Mouse (Mus musculus) lung, adult 18-20 months (tissue): ENCODE measurements at regions not wholly inside any gene's neighbourhood (a gene's known extent, or its start where the extent isn't known, plus 50 kb on each side); places are given as distances from the start of the nearest gene placed in this dataset.
A peak's percentile ranks its signal among the peaks of the same experiment; 100 is the strongest.
"Not testable (repeated sequence)": the region's sequence is repeated elsewhere in the genome, so short reads cannot be mapped to it uniquely, and the experiment has no call there.

Source experiments
- DNase-seq, 2 experiments: peaks; one replicate each; pipeline ENCODE4 v3.0.0; 2022; ENCODE audit warnings: mixed read lengths in 2 of 2

DNA sequence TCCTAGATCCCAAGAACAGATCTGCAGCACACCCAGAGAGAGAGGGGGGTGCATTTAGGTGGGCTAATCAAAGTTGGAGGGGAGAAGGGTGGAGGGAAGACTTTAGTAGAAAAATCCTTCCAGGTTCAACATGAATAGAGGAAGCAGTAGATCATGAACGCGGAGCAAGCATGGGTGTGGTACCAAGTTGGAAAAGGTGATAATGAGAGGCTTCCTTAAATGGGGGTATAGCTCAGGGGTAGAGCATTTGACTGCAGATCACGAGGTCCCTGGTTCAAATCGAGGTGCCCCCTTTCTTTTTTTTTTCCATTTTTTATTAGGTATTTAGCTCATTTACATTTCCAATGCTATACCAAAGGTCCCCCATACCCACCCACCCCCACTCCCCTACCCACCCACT, 54.0 kb upstream of the Krba1 start:
- not testable (repeated sequence) for DNase-seq

GRCm38 (mm10) chr6:48336964-48337363, 58.4 kb upstream of the Krba1 start:
- not testable (repeated sequence) for DNase-seq

- no peak for DNase-seq
Observed at GRCm38 (mm10) chr6:48288011-48288410, 107.4 kb upstream of the Krba1 start.

DNA sequence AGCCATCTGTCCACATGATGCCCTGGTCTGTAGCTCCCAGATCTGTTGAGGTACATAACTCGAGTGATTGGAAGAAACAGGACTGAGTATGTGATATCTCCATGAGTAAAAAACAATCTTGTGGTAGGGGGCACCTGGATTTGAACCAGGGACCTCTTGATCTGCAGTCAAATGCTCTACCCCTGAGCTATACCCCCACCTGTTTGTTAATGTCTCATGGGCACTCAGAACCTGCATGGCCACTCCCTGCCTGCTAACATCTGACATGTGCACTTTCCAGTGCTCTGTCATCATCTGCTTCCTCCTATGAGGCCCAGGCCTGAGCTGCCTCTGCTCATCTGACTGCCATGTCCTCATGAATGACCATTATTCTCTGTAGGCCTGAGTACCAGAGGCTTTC, 115.7 kb upstream of the Krba1 start:
- DNase-seq: not testable (repeated sequence)

DNA sequence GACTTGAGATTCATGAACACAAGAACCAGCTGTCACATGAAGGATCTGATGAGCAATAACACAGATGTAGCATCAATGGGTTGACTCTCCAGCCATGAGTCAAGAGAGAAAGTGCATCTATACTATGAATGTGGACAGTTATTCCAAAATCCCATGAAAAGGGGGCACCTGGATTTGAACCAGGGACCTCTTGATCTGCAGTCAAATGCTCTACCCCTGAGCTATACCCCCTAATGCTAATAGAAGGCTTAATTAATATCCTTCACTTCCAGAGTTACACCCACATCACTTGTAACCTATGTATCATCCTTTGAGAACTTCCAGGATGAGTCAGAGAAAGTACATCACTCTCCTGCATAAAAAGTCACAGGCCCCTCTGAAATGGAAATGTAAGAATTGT, 133.8 kb upstream of the Krba1 start:
- not testable (repeated sequence) for DNase-seq

DNA sequence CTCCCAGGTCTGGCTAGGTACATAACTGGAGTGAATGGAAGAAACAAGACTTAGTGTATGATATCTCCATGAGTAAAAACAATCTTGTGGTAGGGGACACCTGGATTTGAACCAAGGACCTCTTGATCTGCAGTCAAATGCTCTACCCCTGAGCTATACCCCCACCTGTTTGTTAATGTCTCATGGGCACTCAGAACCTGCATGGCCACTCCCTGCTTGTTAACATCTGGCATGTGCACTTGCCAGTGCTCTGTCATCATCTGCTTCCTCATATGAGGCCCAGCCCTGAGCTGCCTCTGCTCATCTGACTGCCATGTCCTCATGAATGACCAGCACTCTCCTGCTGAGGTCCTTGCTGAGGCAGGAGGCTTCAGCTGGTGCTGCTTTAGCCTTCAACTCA, 142.4 kb upstream of the Krba1 start:
- DNase-seq: not testable (repeated sequence)

- DNase-seq: no peak
Observed at GRCm38 (mm10) chr6:48251954-48252353, 143.4 kb upstream of the Krba1 start.

GRCm38 (mm10) chr6:48244191-48244590, 151.2 kb upstream of the Krba1 start:
- not testable (repeated sequence) for DNase-seq

GRCm38 (mm10) chr6:48227431-48227830, 141.0 kb upstream of the Zfp746 start:
- DNase-seq: peak; percentile 12 to 24

DNA sequence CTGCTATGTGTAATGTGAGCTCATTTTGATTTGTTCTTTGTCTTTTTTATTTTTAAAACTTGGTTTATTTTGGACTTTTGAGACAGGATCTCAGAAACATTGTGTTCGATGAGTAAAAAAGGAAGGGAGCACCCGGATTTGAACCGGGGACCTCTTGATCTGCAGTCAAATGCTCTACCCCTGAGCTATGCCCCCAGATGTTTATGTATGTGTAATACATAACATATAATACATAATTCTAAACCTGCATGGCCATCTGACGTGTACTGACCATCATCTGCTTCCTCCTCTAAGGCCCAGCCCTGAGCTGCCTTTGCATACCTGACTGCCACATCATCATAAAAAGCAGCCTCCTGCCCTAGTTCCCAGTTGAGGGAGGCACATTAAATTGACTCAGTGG, 137.8 kb upstream of the Zfp746 start:
- no peak for DNase-seq

GRCm38 (mm10) chr6:48222971-48223370, 136.6 kb upstream of the Zfp746 start:
- no peak for DNase-seq

DNA sequence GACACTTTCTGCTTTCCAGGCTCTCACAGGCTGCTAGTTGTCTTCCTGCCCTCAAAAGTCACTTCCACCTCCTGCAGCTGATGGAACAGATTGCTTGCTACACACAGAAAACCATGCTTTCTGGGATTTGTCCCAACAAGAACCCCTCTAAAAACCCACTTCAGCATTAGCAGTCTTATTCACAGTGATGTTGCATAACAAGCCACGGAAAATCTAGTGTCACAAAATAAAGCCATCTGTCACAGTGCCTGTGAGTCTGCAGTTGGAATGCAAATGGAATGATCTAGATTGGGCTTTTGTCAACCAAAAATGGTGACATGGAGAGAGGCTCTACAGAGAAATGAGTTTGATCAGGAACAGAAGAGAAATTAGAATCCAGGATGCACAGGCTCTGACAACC, 135.4 kb upstream of the Zfp746 start:
- not testable (repeated sequence) for DNase-seq

- DNase-seq: no peak
Observed at GRCm38 (mm10) chr6:48215212-48215611, 128.8 kb upstream of the Zfp746 start.

DNA sequence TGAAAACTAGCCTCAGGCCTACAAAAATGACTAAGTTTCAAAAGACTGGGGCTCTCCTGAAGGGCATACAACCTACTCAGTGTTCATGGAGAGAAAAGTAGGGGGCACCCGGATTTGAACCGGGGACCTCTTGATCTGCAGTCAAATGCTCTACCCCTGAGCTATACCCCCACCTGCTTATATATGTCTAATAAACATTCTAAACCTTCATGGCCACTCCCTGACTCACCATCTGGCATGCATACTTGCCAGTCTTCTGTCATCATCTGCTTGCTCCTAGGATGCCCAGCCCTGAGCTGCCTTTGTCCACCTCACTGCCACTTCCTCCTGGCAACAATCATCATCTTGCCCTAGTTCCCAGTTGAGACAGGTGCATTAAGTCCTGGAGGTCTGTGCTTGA, 123.3 kb upstream of the Zfp746 start:
- DNase-seq: no peak

DNA sequence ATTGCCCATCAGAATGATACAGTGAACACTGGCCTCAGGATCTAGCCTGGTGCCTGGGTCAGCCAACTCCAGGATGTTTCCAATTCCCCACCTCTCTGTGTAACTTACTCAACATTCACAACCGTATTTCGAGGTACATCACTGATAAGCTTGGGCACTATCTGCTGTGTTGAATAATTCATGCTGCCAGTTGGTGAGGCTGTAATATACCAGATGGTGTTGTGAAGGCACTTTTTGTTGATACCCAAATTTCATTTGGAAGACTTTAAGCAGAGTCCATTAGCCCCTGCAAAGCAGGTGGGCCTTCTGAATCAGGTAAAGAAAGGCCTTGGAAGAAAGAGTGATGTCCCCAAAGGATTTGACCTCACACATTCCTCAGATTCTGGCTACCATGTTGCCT, 122.7 kb upstream of the Zfp746 start:
- no peak for DNase-seq

GRCm38 (mm10) chr6:48205722-48206121, 119.3 kb upstream of the Zfp746 start:
- DNase-seq: peak in 1 of 2 experiments; percentile 2

DNA sequence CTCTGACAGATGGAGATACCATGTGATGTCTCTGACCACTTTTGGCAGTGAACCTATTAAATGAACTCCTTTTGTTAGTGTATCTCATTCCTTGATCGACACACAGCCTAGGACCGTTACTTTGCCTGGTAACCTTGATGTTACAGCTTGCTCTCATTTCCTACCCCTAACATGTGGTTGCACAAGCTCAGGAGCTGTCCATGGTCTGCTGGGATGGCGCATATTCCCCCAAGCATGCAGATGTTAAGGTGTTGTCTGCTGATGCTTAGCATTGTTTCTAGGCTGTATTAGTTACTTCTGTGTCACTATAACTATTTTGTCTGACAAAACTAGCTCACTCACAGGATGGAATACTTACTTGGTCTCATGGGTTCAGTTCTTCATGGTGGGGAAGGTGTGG, 113.6 kb upstream of the Zfp746 start:
- no peak for DNase-seq

DNA sequence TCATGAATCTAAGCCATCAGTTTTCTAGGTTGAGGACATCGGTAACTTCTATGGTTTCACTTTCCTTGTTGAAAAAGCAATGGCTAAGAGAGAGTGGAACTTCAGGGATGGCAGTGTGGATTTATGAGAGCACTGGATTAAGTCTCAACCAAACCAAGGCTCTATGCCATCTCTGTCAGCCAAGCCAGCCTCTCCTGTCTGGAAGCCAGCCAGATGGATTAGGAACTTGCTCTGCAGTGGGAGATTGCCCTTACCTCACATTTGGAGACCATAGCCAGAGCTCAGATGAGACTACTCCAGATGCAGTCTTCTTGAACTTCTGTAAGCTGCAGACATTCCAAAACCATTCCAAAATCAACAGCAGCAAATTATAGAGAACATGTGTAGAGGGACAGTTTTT, 112.4 kb upstream of the Zfp746 start:
- DNase-seq: no peak

DNA sequence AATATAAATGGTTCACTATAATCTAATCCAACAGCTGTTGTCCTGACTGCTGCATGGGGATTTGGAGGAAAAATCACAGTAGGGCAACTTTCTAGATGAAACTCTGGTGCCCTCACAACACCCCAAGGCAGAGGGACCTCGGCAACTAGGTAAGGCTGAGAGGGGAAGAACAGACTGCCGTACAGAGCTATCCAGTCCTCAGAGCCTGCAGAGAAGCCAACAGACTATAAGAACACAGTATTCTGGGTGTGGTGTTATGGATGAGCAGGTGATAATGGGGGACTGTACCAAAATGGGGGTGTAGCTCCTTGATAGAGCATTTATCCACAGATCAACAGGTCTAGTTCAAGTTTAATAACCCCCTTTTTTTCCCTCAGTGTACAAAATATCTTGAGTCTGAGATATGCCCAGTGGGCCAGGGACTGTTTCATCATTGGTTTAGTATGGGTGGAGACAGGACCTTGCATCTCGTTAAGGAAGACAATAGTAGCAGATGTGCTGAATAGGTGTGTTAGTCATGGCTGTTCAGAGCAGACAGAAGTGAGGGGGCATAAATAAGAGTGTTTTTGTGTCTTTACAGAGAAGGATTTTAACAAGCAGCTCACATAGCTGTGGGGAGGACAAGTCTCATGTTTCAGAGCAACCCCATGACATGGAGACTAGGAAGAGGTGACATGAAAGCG, 111.4 kb upstream of the Zfp746 start:
- DNase-seq: no peak

DNA sequence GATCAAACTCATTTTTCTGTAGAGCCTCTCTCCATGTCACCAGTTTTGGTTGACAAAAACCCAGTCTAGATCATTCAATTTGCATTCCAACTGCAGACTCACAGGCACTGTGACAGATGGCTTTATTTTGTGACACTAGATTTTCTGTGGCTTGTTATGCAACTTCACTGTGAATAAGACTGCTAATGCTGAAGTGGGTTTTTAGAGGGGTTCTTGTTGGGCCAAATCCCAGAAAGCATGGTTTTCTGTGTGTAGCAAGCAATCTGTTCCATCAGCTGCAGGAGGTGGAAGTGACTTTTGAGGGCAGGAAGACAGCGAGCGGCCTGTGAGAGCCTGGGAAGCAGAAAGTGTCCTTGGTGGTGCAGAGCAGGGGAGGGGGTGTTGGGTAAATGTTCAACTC, 102.0 kb upstream of the Zfp746 start:
- not testable (repeated sequence) for DNase-seq

DNA sequence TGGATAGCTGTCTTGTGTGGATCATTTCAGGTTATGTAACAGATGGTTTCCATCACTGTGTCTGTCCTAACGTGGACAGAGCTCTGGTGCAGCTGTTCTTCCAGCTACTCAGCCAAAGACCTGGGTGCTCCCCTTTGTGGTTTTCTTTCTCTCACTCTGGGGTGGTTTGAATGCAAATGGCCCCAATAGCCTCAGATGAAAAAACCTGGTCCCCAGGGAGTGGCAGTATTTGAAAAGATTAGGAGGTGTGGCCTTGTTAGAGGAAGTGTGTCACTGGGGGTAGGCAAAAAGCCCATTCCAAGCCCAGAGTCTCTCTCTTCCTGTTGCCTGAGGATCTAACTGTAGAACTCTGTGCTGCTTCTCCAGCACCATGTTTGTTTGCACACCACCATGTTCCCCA, 98.9 kb upstream of the Zfp746 start:
- DNase-seq: no peak

- no peak for DNase-seq
Observed at GRCm38 (mm10) chr6:48178360-48179120, 92.1 kb upstream of the Zfp746 start.

- peak; percentile 19 to 61 for DNase-seq
Observed at GRCm38 (mm10) chr6:48177936-48178335, 91.5 kb upstream of the Zfp746 start.

GRCm38 (mm10) chr6:48175234-48175633, 88.8 kb upstream of the Zfp746 start:
- DNase-seq: no peak
